Comparison of ENCODE assay signal across 12 mouse cellular contexts in the genomic region with DNA sequence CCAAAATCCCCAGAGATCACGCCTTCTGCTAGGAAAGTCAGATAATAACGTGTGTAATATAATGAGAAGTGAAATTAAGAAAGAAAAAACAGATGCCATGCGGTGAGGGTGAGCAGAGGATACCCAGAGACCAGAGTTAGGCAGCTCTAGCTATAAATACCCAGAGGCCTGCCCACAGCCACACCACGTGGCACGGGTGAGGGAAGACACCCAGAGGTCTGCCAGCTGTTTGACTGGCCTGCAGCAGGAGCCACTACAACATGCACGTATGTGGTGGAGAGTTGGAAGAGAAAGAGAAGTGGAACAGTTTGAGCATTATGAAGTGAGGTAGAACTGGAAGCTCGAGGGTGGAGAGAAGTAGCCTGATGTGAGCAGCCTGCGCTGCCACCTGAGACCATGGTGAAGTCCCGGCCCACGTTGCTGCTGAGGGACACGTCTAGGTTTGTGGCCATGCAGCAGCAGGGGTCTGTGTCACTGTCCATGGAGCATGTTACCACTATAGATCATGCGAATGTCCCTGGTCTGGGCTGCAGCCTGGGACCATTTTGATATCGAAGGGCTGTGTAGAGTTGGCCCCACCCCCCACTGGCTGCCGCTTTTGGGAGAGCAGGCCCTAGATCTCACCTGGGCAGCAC.
DNase-seq lines count a peak whose midpoint lies in the region; ATAC-seq lines count a peak whose summit lies in the region.
"Had no signal": no experiment of that assay in that cellular context is flagged by ENCODE, and none has a peak within 500 bp of the region (broad histone marks: within the 10 kb centered on the region; RNA-seq: fewer than 3 reads in every experiment).

No protein-coding gene starts in this region.

- no peaks in the 10 kb centered on the region for H3K9me3 ChIP-seq in hindbrain, embryonic 14.5 days (ENCODE audit: control insufficient read depth, low read length)
- no peaks in the 10 kb centered on the region for H3K9me3 ChIP-seq in hindbrain, embryonic 11.5 days (ENCODE audit: control insufficient read depth, low read length)
- H3K9me3 ChIP-seq: liver, embryonic 15.5 days had no signal

- no peaks in the 10 kb centered on the region for H3K27me3 ChIP-seq in hindbrain, embryonic 14.5 days (ENCODE audit: control insufficient read depth, insufficient read depth, low read length)
- no peaks in the 10 kb centered on the region for H3K27me3 ChIP-seq in hindbrain, embryonic 11.5 days (ENCODE audit: control insufficient read depth, insufficient read depth, low read length)
- H3K27me3 ChIP-seq: liver, embryonic 15.5 days had no signal

- H3K4me1 ChIP-seq in hindbrain, embryonic 14.5 days (replicated peaks; ENCODE audit: control insufficient read depth, insufficient read depth, low read length): no peaks in the 10 kb centered on the region
- no peaks in the 10 kb centered on the region for H3K4me1 ChIP-seq in hindbrain, embryonic 11.5 days (replicated peaks; ENCODE audit: control insufficient read depth, insufficient read depth, low read length)
- H3K4me1 ChIP-seq: liver, embryonic 15.5 days had no signal

- 78% methylated on average over 14 of the region's 14 CpGs for WGBS in hindbrain, embryonic 14.5 days
- 89% methylated on average over 14 of the region's 14 CpGs for WGBS in hindbrain, embryonic 11.5 days

- H3K9ac ChIP-seq in hindbrain, embryonic 14.5 days: no peak overlapping the region
- H3K9ac ChIP-seq in hindbrain, embryonic 11.5 days (ENCODE audit: low read depth, low read length): no peak overlapping the region
- H3K9ac ChIP-seq: liver, embryonic 15.5 days had no signal

- no peaks in the 10 kb centered on the region for H3K36me3 ChIP-seq in hindbrain, embryonic 14.5 days (replicated peaks; ENCODE audit: control insufficient read depth, insufficient read depth)
- H3K36me3 ChIP-seq in hindbrain, embryonic 11.5 days (ENCODE audit: control insufficient read depth, insufficient read depth, low read length): no peaks in the 10 kb centered on the region
- H3K36me3 ChIP-seq: liver, embryonic 15.5 days had no signal

- no peak overlapping the region for H3K4me3 ChIP-seq in hindbrain, embryonic 14.5 days (replicated peaks; ENCODE audit: low read length)
- H3K4me3 ChIP-seq in hindbrain, embryonic 11.5 days (ENCODE audit: low read depth, low read length): no peak overlapping the region
- H3K4me3 ChIP-seq: liver, embryonic 15.5 days had no signal

- intact Hi-C loops in heart, postnatal 14 days (cut with DNase I): no loop called here
- intact Hi-C loops in left cerebral cortex, postnatal 14 days (cut with DNase I): no loop called here

- peak; percentile 40; the same call in 1 of the 2 replicates for ATAC-seq in hindbrain, embryonic 14.5 days (ENCODE audit: low FRiP score)
- no peak for ATAC-seq in hindbrain, embryonic 11.5 days (ENCODE audit: low FRiP score)

- no peak overlapping the region for H3K27ac ChIP-seq in hindbrain, embryonic 14.5 days
- no peak overlapping the region for H3K27ac ChIP-seq in hindbrain, embryonic 11.5 days (ENCODE audit: low read depth, low read length)
- H3K27ac ChIP-seq: kidney, postnatal 0 days; liver, embryonic 15.5 days; macrophage had no signal

- DNase-seq in hindbrain, embryonic 14.5 days (ENCODE audit: low spot score): no peak
- DNase-seq in hindbrain, embryonic 11.5 days (ENCODE audit: low spot score): no peak
- peak; percentile 12 for DNase-seq in thymus, postnatal 25 days
- DNase-seq in thymus, postnatal 0 days (ENCODE audit: low spot score): no peak
- peak; percentile 24 to 36 for DNase-seq in heart, postnatal 14 days
- no peak for DNase-seq in left cerebral cortex, adult 18-20 months (ENCODE audit: low spot score in 2 of 2)
- no peak for DNase-seq in left cerebral cortex, postnatal 14 days (ENCODE audit: low spot score in 2 of 2)
- no peak for DNase-seq in cerebellum, postnatal 10 days
- DNase-seq: cerebellum, adult 2 months had no signal

- no peak overlapping the region for H3K4me2 ChIP-seq in hindbrain, embryonic 14.5 days (replicated peaks)
- no peak overlapping the region for H3K4me2 ChIP-seq in hindbrain, embryonic 11.5 days (replicated peaks; ENCODE audit: low read depth, low read length)
- H3K4me2 ChIP-seq: liver, embryonic 15.5 days had no signal

Comparison
In these comparisons a context has a peak if more than half of its experiments do, and no peak if none do; other contexts are left out.
1. DNase-seq: peak in thymus, postnatal 25 days (single experiment) and heart, postnatal 14 days (2 of 2); none in hindbrain, embryonic 14.5 days (single experiment), hindbrain, embryonic 11.5 days (single experiment), thymus, postnatal 0 days (single experiment), left cerebral cortex, adult 18-20 months (0 of 2), left cerebral cortex, postnatal 14 days (0 of 2) and cerebellum, postnatal 10 days (0 of 2).